Mouse (Mus musculus): ENCODE data around the gene Inmt.
"Not testable (repeated sequence)": the region's sequence is repeated elsewhere in the genome, so short reads cannot be mapped to it uniquely, and the experiment has no call there.

Gene Inmt

DNA sequence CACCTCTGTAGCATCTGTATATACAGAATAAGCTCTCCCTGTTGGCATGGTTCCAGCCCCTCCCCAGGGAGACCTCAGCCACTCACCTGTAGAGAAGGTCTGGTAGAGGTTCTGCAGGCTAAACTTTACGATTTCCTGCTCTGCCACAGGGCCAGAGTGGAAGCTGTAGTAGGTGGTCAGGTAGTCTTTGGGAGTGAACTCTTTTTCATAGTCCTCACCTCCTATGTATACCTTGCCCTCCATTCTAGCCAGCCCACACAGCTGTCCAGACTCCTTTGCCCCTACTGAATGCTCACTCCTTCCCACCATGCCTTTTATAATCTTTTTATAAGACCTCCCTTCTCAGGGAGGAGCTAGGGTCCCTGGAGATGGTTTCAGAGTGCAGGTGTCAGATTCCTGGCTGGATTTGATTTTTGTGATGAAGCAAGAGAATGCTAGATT, at the start of gene Inmt:
Gene Inmt (minus strand): TSS at position 303 of the 441 bp plus-strand sequence.
- in situ Hi-C loops (cut with MboI, MseI), result loop anchor here (5.0 kb wide), 1 partner anchor 252 kb away; no protein-coding TSS in a partner anchor

DNA sequence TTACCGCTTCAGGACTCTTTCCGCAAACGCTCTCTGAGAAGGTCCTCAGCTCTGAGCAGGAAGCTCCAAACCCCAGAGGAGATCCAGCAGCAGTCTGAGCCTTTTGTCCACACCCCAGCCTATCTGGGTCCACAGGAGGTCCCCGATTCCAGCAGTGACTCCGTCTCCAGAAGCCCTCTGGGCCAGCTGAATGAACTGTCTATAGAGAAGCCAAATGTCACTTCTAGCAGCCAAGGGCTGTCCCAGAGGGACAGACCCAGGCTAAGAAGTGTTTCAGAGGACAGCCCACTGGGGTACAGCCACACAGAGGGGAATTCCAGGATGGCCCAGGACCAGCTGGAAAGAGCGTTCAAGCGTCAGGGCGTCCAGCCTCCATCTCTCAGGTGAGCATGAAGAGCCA, 49.1 kb upstream of the Inmt start:
- in situ Hi-C loops (cut with MboI, MseI), result loop anchor here (5.0 kb wide), 1 partner anchor 63 kb away; no protein-coding TSS in a partner anchor

DNA sequence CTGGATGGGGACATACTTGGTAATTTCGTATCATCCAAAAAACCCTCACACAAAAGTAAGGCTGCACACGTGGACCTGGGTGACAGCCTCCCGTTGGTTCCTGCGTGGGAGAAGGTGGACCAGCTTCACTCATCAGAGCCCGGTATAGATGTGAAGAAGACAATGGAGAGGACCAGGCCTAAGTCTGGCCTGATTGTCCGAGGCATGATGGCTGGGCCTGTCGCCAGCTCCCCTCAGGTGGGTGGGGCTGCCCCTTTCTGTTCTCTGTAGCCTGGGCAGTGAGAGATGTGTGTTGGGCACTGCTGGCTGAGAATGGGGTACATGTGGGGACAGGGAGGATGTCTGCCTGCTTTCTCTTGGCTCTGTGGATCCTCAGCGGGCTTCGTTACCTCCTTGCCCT, 43.4 kb upstream of the Inmt start:
- in situ Hi-C loops (cut with MboI, MseI), result no loop called here

GRCm38 (mm10) chr6:55214541-55214940, 39.7 kb upstream of the Inmt start:
- in situ Hi-C loops (cut with MboI, MseI), result no loop called here

GRCm38 (mm10) chr6:55210423-55211365, 35.9 kb upstream of the Inmt start:
- in situ Hi-C loops (cut with MboI, MseI), result no loop called here

DNA sequence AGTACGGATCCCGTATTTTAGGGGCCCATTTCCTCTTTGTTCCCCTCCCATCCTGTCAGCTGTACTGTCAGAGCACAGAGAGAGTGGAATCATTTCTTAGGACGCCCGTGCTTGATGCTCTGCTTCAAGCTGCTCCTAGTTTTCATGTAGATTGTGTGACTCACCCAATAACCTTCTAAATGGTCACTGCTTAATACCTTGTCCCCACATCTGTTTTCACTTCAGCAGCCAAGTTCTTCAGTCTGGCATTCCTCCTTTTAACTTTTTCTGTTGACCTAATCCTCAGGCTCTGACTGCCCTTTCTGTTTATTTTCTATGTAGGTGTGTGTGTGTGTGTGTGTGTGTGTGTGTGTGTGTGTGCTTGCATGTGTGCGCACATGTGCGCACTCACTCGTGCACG, 32.9 kb upstream of the Inmt start:
- in situ Hi-C loops (cut with MboI, MseI), result no loop called here

DNA sequence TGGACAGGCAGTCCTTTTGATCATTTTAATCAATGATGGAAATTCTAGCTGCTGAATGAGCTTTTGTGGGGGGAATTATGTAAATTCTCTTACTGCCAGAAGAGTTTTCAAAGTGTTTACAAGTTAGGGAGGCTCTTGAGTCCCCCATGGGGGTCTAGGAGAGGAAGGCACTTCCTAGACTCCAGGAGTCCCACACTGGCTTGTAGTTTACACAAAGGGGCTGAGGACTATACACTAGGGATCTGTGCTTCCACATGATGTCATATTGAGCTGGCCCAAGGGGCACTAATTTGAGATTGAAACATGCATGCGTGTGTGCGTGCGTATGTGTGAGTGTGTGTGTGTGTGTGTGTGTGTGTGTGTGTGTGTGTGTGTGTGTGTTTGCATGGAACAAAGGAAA, 29.1 kb upstream of the Inmt start:
- in situ Hi-C loops (cut with MboI, MseI), result no loop called here

DNA sequence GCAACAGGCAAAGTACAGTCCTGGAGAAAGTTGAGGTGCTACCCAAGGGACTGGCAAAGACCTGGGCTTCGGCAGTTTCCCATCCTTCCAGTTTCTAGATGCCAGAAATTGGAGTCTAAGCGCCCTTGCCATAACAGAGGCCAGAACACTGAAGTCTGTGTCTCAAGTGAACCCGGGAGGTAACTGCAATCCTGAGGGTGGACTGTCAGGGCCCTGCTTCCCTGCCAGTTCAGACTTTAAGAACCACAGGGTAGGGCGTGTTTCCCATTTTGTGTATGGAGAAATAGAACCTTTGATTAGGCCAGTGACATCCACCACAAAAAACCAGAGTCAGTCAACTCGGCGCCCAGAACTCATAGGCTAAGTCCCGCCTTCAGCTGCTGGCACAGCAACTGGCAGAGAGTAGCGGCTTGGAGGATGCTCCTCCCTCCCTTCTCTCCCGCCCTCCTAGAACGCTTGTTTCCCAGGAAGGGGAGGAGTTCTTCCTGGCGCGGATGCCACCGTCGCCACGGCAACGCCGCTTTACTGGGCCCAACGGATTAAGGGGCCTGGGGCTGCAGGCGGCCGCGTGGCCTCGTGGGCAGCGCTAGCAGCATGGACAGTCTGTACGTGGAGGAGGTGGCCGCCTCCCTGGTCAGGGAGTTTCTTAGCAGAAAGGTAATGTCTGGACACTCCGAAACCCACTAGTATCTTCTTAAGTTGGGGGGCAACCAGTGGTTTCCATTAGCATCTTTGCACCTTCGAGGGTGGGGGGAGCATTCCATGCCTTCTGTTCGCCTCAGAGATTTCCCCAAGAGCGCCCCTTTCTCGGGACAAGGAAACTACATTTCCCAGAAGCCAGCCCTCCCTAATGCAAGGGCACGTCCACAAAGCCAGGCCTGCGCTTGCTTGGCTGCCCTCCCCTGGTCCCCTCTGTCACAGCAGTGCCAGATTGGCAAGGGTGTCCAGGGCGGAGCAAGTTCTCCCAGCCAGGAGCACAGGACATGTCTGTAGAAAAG, 28.4 kb upstream of the Inmt start, which contains the start of gene Mindy4:
Gene Mindy4 (plus strand): TSS at position 471 of the 998 bp plus-strand sequence.
- in situ Hi-C loops (cut with MboI, MseI), result no loop called here

DNA sequence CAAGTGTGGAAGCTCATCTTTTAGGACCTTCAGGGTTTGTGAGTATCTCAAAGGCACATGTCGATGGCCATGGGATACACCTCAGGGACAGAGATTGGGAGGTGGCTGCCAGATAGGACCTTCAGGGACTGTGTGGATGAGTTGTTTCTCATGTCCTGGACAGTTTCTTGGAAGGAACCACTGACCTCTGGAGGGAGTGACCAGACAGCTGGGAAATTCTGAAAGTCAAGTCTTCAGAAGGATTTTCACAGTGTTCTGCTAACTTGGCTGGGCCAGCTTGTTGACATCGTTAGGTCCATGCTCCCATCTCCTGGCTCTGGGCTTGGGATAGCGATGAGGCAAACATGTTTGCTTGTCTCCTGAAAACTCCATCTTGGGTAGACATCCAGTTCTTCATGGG, 24.2 kb upstream of the Inmt start:
- in situ Hi-C loops (cut with MboI, MseI), result no loop called here

GRCm38 (mm10) chr6:55193171-55193570, 18.3 kb upstream of the Inmt start:
- in situ Hi-C loops (cut with MboI, MseI), result no loop called here

GRCm38 (mm10) chr6:55191537-55191936, 16.7 kb upstream of the Inmt start:
- in situ Hi-C loops (cut with MboI, MseI), result no loop called here

- in situ Hi-C loops (cut with MboI, MseI), result no loop called here
Measured at GRCm38 (mm10) chr6:55189406-55189805, 14.6 kb upstream of the Inmt start.

GRCm38 (mm10) chr6:55187827-55188226, 13.0 kb upstream of the Inmt start:
- in situ Hi-C loops (cut with MboI, MseI), result not testable (repeated sequence)

DNA sequence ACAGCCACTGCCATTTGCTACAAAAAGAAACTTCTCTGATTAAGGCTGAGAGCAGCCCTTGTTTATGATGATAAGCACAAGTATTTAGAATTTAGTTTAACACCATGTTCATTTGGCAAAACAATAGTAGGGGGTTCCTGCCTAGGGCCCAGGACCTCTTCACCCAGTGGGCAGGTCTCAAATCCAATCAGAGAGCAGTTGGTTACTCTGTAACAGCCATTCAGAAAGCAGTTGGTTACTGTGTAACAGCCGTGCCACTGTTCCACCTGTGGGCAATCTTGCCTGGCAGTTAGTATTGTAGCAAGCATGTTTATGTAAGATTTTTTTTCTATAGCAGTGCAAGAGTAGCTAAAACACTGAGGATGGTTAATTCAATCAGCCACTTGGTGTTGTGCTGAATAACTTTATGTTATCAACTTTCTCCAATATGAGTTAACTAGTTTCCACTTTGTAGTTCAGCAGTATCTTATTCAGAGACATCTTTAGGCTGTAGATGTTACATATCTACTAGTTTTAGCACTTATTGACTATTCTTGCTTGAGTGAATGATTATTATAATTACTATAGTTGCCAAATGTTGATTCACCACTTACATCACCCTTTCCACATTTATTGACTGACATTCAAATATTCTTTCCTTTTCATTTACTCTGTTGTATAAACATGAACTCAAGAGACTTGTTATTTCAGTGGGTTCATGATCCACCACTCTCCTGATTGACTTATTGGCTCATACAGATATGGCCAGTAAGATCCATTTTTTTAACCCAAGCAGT, 8.0 kb upstream of the Inmt start:
- in situ Hi-C loops (cut with MboI, MseI), result no loop called here

GRCm38 (mm10) chr6:55179560-55179959, 4.7 kb upstream of the Inmt start:
- in situ Hi-C loops (cut with MboI, MseI), result loop anchor here (5.0 kb wide), 1 partner anchor 257 kb away; no protein-coding TSS in a partner anchor

DNA sequence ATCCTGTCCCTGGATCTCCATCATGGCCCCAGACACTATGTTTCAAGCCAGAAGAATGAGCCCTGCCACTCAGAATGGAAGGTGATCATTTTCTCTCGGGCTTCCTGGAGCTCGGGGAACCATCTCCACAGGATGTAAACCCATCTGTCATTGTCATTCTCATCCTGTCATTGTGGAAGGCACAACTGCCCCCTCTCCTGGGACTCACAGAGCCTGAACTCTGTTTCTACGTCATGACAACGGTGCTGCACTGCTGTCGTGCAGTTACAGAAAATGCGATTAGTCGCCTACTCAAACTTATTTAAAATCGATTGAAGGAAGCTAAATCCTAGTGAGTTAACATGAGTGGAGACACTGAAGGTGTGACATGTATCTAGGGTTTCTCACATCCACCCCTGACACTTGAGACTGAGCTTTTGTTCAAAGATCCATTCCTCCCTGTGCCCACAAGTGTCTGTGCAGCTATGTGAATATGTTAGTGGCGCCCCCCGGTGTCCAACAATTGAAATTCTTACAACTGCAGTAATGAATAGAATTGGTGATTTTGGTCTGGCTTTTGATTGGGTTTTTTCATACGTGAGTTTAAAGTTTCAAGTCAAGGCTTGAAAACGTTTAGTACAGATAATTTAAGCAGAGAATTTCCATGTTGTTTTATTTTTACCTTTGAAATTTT, 2.4 kb upstream of the Inmt start:
- in situ Hi-C loops (cut with MboI, MseI), result loop anchor here (5.0 kb wide), 1 partner anchor 255 kb away; no protein-coding TSS in a partner anchor

DNA sequence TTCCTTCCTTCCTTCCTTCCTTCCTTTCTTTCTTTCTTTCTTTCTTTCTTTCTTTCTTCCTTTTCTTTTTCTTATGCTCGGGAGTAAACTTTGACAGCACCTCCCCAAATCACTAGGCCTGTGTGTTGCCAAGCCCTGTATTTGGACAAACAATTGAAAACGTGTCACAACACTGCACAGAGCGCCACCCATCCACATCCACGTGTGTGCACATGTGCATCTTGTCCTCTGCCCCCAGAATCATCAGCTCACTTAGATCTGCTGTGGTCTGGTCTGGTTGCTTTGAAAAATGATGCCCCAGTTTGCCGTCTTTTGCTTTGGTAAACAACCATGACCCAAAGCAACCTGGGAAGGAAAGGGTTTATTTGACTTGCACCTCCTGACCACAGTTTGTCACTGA, 1.0 kb upstream of the Inmt start:
- in situ Hi-C loops (cut with MboI, MseI), result loop anchor here (5.0 kb wide), 1 partner anchor 254 kb away; no protein-coding TSS in a partner anchor

DNA sequence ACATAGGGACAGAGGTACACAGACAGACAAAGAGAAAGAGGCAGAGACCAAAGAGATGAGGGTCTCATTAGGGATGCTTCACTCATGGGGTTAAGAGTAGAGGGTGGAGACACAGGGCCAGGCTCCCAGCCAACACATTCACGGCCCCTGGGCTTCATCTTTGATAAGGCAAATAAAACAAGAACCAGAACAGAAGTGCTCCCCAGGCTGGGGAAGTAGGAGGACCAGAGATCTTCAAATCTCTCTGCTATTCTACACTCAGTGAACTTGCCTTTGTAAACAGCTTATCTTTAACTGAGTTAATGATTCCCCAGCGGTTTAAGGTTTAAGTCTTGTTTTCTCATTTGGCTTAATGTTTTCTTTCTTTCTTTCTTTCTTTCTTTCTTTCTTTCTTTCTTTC, 613 bp upstream of the Inmt start:
- in situ Hi-C loops (cut with MboI, MseI), result loop anchor here (5.0 kb wide), 1 partner anchor 253 kb away; no protein-coding TSS in a partner anchor

GRCm38 (mm10) chr6:55173941-55174349, 898 bp downstream of the Inmt start:
- in situ Hi-C loops (cut with MboI, MseI), result no loop called here

DNA sequence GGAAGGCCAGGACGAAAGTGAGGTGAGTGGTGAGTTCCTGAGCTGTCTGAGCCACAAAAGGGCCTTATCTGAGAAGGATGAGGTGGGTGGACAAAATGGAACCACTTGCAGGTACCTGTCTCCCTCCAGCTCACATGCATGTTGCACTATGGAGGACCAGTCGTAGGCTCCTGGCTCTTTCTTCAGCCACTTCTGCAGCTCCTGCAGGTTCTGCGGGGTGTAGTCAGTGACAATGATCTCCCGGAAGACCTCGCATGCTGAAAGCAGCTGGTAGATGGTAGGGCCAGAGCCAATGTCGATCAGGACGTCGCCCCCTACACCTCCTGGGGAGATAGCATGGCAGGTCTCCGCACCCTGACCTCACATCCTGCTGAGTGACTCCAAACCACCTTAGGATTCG, 1.7 kb downstream of the Inmt start:
- in situ Hi-C loops (cut with MboI, MseI), result no loop called here
